Mouse (Mus musculus) left cerebral cortex, adult 11 months (tissue): ENCODE measurements around the gene Sned1.

Experiments
- DNase-seq: peaks from one replicate; pipeline ENCODE4 v3.0.0; 2022; ENCODE audit warnings: low spot score

Gene Sned1

GRCm38 (mm10) chr1:93305581-93306337, 70.1 kb downstream of the Sned1 start, which contains the start of gene Mterf4:
TSS of gene Mterf4 (minus strand) at chr1:93305915.
- peak; percentile 51 for DNase-seq

DNA sequence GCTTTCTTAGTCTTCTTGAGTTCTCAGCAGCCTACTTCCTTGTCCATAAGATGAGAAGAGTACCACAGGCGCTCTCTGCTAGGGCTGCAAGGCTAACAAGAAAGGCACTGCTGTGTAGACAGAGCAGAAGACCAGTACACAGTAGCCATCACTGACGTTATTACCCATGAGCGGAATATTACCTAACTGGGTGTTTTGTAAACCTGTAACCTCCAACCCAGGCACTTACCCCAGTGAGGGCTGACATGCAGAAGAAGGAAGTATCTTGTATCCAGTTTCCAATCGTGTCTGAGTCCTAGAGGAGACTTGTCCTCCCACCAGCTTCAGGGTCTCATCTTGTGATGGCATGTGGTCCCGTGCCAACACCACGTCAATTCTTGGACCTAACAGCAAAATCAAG, 88.3 kb downstream of the Sned1 start:
- no peak for DNase-seq

GRCm38 (mm10) chr1:93326446-93326845, 90.8 kb downstream of the Sned1 start:
- DNase-seq: no peak

- no peak for DNase-seq
Observed at GRCm38 (mm10) chr1:93334621-93335020, 99.0 kb downstream of the Sned1 start.

DNA sequence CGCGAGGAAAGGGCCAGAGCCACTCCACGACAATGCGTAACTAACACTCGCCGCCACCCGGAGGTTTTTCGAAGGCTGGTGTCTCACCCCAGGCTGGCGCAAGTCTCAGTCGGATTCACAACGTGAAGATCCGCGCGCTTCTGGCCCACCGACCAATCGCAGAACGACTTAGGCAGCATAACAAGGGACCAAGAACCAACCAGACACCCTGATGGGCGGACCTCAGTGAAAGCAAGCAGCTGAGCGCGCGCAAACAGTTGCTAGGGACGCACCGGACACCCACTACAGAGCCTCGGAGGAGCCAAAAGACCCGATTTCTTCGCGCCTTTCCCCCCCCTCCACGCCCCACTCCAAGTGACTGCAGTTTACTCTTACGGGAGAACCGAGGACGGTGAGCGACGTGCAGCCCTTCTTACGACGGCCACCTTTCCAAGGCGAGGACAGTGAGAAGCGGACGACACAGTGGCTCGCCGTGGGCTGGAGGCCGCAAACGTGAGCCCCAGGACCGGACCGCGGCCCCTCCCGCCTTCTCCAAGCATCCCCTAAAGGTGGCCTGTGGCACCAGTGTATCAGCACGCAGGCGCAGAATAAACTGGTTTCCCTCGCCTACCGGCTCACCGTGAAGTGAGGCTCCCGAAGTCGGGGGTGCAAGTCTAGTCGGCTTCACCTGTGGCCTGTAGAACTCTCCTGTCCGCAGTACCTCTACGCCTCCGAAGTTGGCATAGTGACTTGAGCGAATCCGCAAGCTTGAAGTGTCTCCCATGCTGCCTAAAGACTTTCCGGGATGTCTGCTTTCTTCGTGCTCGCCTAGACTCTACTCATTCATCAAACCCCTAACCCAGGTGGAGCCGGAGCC, 107.2 kb downstream of the Sned1 start, which contains the start of the genes Ppp1r7 and Pask:
Ppp1r7 (plus strand) TSS at position 207 of the 856 bp plus-strand sequence.
Pask (minus strand) TSS at position 835 of the 856 bp plus-strand sequence.
- DNase-seq: peak; percentile 94

GRCm38 (mm10) chr1:93343504-93344047, 107.9 kb downstream of the Sned1 start:
- DNase-seq: peak; percentile 92

DNA sequence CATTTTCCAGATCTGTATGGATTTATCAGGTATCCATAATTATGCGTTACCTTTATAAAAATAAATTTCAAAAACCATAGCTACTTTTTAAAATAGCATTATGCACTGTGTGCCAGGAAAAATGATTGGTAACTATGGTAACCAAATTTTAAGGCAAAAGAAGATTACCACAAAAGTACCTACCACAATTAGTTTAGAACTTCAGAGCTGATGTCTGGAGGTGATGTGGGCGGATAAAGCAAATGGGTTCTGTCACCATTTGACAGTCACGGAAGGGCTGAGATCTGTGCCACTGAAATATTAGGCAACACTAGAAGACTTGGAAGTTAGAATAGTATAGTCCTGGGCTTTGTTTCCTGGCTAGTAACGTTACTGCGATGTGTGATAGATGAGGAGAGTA, 111.5 kb downstream of the Sned1 start:
- no peak for DNase-seq

DNA sequence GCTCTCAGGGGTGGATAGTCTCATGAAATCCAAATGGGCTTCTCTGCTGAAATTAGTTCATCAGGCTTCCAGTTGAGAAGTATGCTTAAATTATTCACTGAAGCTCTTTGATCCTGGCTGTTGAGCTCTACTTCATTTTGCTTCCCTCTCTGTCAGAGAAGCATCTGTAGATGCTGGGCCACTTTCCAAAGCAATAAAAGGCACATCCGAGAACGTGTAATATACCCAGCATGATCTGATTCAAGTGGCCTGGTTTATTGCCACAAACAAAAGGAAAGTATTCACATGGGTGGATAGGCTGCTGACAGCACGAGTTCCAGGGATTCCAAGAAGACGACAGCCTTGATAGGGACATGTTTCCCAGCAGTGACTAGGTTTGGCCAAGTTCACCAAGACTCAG, 114.1 kb downstream of the Sned1 start:
- no peak for DNase-seq
